Mouse (Mus musculus) embryonic facial prominence, embryonic 15.5 days (tissue): Measurements from ENCODE around the gene Wdr46. TPM values are rescaled to one million over a fixed set of nuclear protein-coding genes. Genes with fewer than 3 reads are reported as not detected.
"Not testable (repeated sequence)": the region's sequence is repeated elsewhere in the genome, so short reads cannot be mapped to it uniquely, and the experiment has no call there.

Source experiments
- ATAC-seq: fragments of 200-750 bp; cut with Nextera tagmentation; 2 replicates; pipeline ENCODE4 v1.8.0; 2017; ENCODE audit warnings: low read depth, moderate TSS enrichment; ENCODE audit not compliant: insufficient number of reproducible peaks, low FRiP score, low TSS enrichment
- H3K27ac ChIP-seq: fragments of 300-500 bp; sonication (generic); replicated peaks from 2 replicates; pipeline ENCODE4 v1.5.1; 2015; ENCODE audit warnings: mild to moderate bottlenecking, inconsistent platforms
- H3K27me3 ChIP-seq: fragments of 300-500 bp; sonication (generic); 2 replicates; pipeline ENCODE4 v1.6.1; 2015; ENCODE audit warnings: inconsistent platforms
- H3K36me3 ChIP-seq: fragments of 300-500 bp; sonication (generic); 2 replicates; pipeline ENCODE4 v1.6.1; 2015; ENCODE audit warnings: mild to moderate bottlenecking, inconsistent platforms
- H3K4me1 ChIP-seq: fragments of 300-500 bp; sonication (generic); 2 replicates; pipeline ENCODE4 v1.6.1; 2015; ENCODE audit warnings: inconsistent platforms
- H3K4me2 ChIP-seq: fragments of 300-500 bp; sonication (generic); replicated peaks from 2 replicates; pipeline ENCODE4 v1.6.1; 2015; ENCODE audit warnings: mild to moderate bottlenecking, inconsistent platforms
- H3K4me3 ChIP-seq: fragments of 300-500 bp; sonication (generic); replicated peaks from 2 replicates; pipeline ENCODE4 v1.5.1; 2015; ENCODE audit warnings: mild to moderate bottlenecking, inconsistent platforms
- H3K9ac ChIP-seq: fragments of 300-500 bp; sonication (generic); 2 replicates; pipeline ENCODE4 v1.6.1; 2015; ENCODE audit warnings: inconsistent platforms
- H3K9me3 ChIP-seq: fragments of 300-500 bp; sonication (generic); replicated peaks from 2 replicates; pipeline ENCODE4 v1.6.1; 2016; ENCODE audit warnings: inconsistent platforms
- WGBS: fragments of 180-500 bp; shearing (Covaris S2); methylation state at CpG from one replicate; pipeline ENCODE4 v1.1.7; 2015; 5-methylcytosine and 5-hydroxymethylcytosine counted together
- polyA plus RNA-seq: library from polyadenylated mRNA; unstranded; fragments of >200 nt; fragmentation: Nextera tagmentation; extraction: Ambion mirVana; gene quantifications from 2 replicates; pipeline ENCODE4 v1.2.1, GENCODE M21; 2015

Wdr46 gene
- polyA plus RNA-seq, 1 experiment from 2014 or later, result 36.5 TPM

DNA sequence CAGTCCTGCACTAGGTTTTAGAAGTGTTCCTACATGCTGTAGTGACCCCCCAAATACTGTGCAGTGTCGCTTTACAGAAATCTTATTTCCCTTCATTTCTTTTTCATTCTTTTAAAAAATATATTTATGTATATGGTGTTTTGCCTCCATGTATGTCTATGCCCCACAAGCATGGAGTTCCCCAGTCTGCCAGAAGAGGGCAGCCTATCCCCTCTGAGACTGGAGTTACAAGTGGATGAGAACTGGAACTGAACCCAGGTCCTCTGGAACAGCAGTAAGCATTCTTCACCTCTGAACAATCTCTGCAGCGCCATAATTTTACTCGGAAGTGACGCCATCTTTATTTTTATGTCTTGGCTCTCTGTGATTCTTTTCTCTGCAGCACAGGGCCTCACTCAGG, 28.9 kb downstream of the Wdr46 start:
- no peak overlapping the region for H3K4me3 ChIP-seq
- H3K4me1 ChIP-seq, result no peaks in the 10 kb centered on the region
- H3K9ac ChIP-seq, result no peak overlapping the region
- H3K9me3 ChIP-seq, result no peaks in the 10 kb centered on the region
- no peak overlapping the region for H3K27ac ChIP-seq
- H3K36me3 ChIP-seq, result peaks cover 20% of the 10 kb centered on the region
- no peak for ATAC-seq
- 0 out of 2 replicates have a peak, but pooled peaks cover 3% of the 10 kb centered on the region for H3K27me3 ChIP-seq
- no peak overlapping the region for H3K4me2 ChIP-seq
- 77% methylated on average over 4 of the region's 4 CpGs for WGBS

GRCm38 (mm10) chr17:33972691-33973090, 32.2 kb downstream of the Wdr46 start:
- no peaks in the 10 kb centered on the region for H3K36me3 ChIP-seq
- H3K4me3 ChIP-seq, result no peak overlapping the region
- no peaks in the 10 kb centered on the region for H3K9me3 ChIP-seq
- peaks cover 31% of the 10 kb centered on the region for H3K27me3 ChIP-seq
- H3K4me2 ChIP-seq, result no peak overlapping the region
- H3K4me1 ChIP-seq, result peaks cover under 1% of the 10 kb centered on the region; the same call in 1 of the 2 replicates
- no peak for ATAC-seq
- H3K27ac ChIP-seq, result no peak overlapping the region
- 10% methylated on average over 1 of the region's 1 CpGs for whole genome bisulfite sequencing
- H3K9ac ChIP-seq, result no peak overlapping the region

GRCm38 (mm10) chr17:33973572-33973971, 33.1 kb downstream of the Wdr46 start:
- H3K9me3 ChIP-seq, result no peaks in the 10 kb centered on the region
- H3K27ac ChIP-seq, result no peak overlapping the region
- no peak overlapping the region for H3K4me3 ChIP-seq
- 55% methylated on average over 3 of the region's 3 CpGs for WGBS
- no peaks in the 10 kb centered on the region for H3K36me3 ChIP-seq
- H3K9ac ChIP-seq, result no peak overlapping the region
- H3K4me1 ChIP-seq, result peaks cover 9% of the 10 kb centered on the region
- H3K27me3 ChIP-seq, result peaks cover 40% of the 10 kb centered on the region
- ATAC-seq, result no peak
- H3K4me2 ChIP-seq, result no peak overlapping the region

DNA sequence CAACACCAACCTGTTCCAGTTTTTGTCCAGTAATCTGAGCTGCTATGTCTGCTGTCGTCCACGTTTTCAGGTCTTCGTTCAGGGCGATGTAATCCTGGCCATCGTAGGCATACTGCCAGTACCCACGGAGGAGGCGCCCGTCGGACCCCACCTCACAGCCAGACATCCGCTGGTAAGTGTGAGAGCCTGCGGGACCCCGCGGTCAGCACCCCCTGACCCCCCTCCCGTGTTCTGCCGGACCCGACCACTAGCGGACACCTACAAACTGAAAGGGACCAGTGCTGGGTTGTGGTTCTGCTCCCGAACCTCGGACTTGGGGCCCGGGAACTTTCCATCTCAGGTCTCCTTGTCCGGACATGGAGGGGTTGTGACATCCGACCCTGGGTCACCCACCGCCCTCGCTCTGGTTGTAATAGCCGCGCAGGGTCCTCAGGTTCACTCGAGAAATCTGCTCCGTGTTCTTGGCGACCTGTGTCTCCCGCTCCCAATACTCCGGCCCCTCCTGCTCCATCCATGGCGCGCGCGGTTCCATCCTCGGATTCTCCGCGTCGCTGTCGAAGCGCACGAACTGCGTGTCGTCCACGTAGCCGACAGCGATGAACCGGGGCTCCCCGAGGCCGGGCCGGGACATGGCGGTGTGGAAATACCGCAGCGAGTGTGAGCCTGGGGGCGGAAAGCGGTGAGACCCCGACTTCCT, 37.5 kb downstream of the Wdr46 start:
- Histone ChIP-seq H3K4me1 (peaks cover 27% of the 10 kb centered on the region), H3K9me3 (no peaks in the 10 kb centered on the region), H3K4me2 (peak overlapping the region; percentile 59), H3K27me3 (peaks cover 60% of the 10 kb centered on the region), H3K27ac (no peak overlapping the region), H3K36me3 (no peaks in the 10 kb centered on the region), H3K9ac (no peak overlapping the region), H3K4me3 (peak overlapping the region; percentile 37)
- WGBS, result 1% methylated on average over 57 of the region's 57 CpGs
- ATAC-seq, result no peak

DNA sequence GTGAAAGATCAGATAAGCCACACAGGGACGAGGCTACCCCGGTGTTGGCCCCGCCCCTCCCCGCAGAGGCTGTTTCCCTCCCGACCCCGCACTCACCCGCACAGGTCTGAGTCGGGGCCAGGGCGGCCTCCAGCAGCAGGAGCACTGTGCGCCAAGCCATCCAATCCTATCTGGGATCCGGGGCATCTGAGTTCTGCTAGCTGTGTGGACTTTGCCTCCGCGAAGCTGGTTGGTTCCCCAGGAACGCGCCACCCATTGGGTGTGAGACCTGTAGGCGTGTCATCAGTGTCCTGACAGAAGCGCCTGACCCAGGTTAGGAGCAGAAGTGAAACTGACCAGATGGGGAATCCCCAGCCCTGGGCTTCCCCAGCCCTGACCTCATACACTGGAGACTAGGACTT, 38.2 kb downstream of the Wdr46 start:
- Histone ChIP-seq H3K9me3 (no peaks in the 10 kb centered on the region), H3K4me1 (peaks cover 27% of the 10 kb centered on the region), H3K36me3 (no peaks in the 10 kb centered on the region), H3K9ac (no peak overlapping the region), H3K27ac (no peak overlapping the region), H3K27me3 (peaks cover 60% of the 10 kb centered on the region), H3K4me3 (peak overlapping the region; percentile 37), H3K4me2 (peak overlapping the region; percentile 59)
- no peak for ATAC-seq
- 0% methylated on average over 17 of the region's 17 CpGs for WGBS

DNA sequence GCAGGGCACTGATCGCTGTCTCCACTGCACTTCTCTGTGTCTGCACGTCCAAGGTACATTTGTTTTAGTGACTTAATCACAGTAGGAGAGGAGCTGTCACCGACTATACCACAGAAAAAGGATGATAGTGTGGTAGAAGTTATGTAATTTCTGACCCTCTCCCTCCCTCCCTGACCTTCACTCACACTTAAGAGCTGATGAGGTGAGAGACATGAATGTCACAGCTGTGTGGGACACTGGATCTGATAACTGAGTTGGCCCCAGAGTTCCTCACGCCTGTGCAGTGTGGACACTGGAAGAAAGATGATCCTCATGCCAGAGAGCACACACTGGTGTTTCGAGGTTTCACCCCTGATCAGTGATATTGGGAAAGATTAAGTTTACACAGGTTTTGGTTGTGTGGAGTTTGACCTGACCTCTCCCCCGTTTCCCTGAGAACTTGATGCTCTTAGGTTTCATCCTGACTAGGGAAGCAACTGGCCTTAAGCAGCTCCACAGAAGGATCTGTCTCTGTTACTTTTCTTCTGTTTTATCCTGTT, 39.1 kb downstream of the Wdr46 start:
- no peak overlapping the region for H3K9ac ChIP-seq
- no peak for ATAC-seq
- H3K9me3 ChIP-seq, result no peaks in the 10 kb centered on the region
- no peaks in the 10 kb centered on the region for H3K36me3 ChIP-seq
- H3K27me3 ChIP-seq, result peaks cover 55% of the 10 kb centered on the region
- H3K4me3 ChIP-seq, result no peak overlapping the region
- peaks cover 27% of the 10 kb centered on the region for H3K4me1 ChIP-seq
- H3K27ac ChIP-seq, result no peak overlapping the region
- no peak overlapping the region for H3K4me2 ChIP-seq
- 74% methylated on average over 6 of the region's 6 CpGs for WGBS

DNA sequence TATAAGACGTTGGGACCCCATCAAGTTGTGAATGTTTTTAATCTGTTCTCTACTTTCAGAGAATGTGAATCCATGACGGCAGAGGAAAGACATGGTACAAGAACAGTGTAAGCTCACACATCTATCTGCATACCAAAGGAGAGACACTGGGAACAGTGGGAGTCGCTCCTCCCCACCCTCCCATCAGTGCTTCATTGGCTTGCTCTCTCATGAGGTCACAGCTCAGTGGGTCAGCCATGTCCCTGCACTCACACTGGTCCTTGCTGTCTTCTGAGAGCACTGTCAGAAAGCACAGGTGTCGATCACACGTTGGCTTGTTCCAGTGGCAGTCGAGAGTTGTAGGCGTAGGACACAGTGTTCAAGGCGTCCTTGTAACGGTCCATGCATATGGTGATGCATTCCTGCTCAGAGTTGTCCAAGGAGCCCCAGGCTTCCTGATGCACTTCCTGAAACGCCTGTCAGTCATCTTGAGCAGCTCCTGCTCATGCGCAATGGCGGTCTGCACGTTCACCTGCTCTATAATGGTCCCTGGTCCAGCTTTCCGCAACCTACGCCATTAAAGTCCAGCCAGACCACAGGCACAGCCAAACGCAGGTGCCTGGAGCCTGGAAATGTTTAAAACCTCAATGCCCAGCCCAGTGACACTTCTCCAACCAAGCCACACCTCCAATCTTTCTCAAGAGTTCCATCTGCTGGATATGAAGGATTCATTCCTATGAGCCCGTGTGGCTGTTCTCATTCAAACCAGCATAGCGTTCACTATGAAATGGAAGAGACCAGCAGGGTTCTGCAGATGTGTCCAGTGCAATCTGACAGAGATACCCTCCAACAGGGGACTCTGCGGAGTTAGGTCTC, 39.9 kb downstream of the Wdr46 start:
- 73% methylated on average over 19 of the region's 19 CpGs for WGBS
- Histone ChIP-seq H3K27me3 (peaks cover 48% of the 10 kb centered on the region), H3K9me3 (no peaks in the 10 kb centered on the region), H3K4me3 (no peak overlapping the region), H3K9ac (no peak overlapping the region), H3K4me2 (peak overlapping the region; percentile 63; the same call in 1 of the 2 replicates), H3K4me1 (peaks cover 27% of the 10 kb centered on the region), H3K27ac (peak overlapping the region; percentile 55; the same call in 1 of the 2 replicates), H3K36me3 (no peaks in the 10 kb centered on the region)
- ATAC-seq, result no peak

DNA sequence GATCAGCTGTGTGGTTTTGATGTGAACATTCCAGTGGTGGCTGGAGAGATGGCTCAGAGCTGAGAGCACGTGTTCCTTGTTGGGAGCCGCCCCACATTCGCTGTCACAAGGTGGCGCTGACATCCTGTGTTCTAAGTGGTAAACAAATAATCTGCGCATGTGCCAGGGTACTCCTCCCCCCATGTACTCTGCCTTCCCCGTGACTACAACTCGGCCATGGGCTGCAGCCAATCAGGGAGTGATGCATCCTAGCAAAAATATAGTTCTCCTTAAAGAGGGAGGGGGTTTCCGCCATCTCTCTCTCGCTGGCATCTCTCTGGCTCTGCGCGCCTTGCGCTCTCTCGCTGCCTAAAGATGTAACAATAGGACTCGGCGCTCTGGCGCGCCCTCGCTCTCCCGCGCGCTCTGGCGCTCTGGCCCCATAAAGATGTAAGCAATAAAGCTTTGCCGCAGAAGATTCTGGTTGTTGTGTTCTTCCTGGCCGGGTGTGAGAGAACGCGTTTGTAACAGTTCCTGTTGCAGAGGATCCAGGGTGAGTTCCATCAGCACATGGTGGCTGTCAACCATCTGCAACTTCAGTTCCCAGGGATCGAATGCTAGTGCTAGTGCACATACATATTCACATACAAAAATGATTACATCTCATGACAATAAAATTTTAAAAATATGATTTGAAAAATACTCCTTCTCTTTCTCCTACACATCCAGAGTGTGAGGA, 40.9 kb downstream of the Wdr46 start:
- peak; percentile 92 for ATAC-seq
- H3K27me3 ChIP-seq, result peaks cover 42% of the 10 kb centered on the region

DNA sequence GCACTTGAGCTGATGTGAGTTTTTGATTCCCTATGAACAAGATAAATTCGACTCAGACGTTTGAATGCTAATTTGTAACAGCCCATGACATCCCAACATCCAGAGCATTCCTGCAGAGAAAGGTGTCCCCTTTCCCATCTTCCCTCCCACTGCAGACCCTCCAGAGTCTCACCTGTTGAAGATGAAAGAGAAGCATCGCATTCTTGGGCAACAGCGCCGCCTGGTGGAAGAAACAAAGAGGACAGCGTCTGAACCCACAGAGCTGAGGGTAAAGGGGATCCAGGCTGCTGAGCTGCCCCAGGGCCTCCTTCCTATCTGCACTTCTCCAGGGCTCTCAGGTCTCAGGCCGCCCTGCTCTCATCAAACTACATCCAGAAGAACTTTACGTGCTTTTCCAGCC, 41.7 kb downstream of the Wdr46 start:
- 9% methylated on average over 8 of the region's 8 CpGs for WGBS
- 0 out of 2 replicates have a peak overlapping the region, but pooled peaks have one; percentile 94 for H3K27ac ChIP-seq
- peaks cover 34% of the 10 kb centered on the region for H3K27me3 ChIP-seq
- peak overlapping the region; percentile 63 for H3K4me2 ChIP-seq
- H3K4me3 ChIP-seq, result peak overlapping the region; percentile 57; the same call in 1 of the 2 replicates
- H3K4me1 ChIP-seq, result peaks cover 27% of the 10 kb centered on the region
- not testable (repeated sequence) for H3K9ac ChIP-seq, H3K36me3 ChIP-seq, H3K9me3 ChIP-seq, ATAC-seq

More for the DNA sequence above, 40.9 kb downstream of the Wdr46 start:
- not testable (repeated sequence) for H3K9ac ChIP-seq, H3K36me3 ChIP-seq, H3K9me3 ChIP-seq
- Histone ChIP-seq H3K4me2 (peak overlapping the region; percentile 63), H3K4me3 (peak overlapping the region; percentile 57), H3K27ac (peak overlapping the region; percentile 94), H3K4me1 (peaks cover 27% of the 10 kb centered on the region)
- WGBS, result under 1% methylated on average over 27 of the region's 27 CpGs

GRCm38 (mm10) chr17:33991788-33992664, 51.6 kb downstream of the Wdr46 start:
- H3K9ac ChIP-seq, result no peak overlapping the region
- H3K27ac ChIP-seq, result no peak overlapping the region
- no peaks in the 10 kb centered on the region for H3K9me3 ChIP-seq
- no peak for ATAC-seq
- H3K4me2 ChIP-seq, result no peak overlapping the region
- no peak overlapping the region for H3K4me3 ChIP-seq
- peaks cover 12% of the 10 kb centered on the region; the same call in 1 of the 2 replicates for H3K27me3 ChIP-seq
- H3K4me1 ChIP-seq, result no peaks in the 10 kb centered on the region
- no peaks in the 10 kb centered on the region for H3K36me3 ChIP-seq
- WGBS, result 28% methylated on average over 10 of the region's 10 CpGs
